Mouse (Mus musculus): ENCODE data around the gene Ihh. TPM values are rescaled to one million over a fixed set of nuclear protein-coding genes. Genes with fewer than 3 reads are reported as not detected.
A peak's percentile ranks its signal among the peaks of the same experiment; 100 is the strongest.

Ihh gene
- polyA plus RNA-seq (2015; fragmentation: Nextera tagmentation; extraction: Ambion mirVana): 0.06 and 0.07 TPM in 2 replicates

DNA sequence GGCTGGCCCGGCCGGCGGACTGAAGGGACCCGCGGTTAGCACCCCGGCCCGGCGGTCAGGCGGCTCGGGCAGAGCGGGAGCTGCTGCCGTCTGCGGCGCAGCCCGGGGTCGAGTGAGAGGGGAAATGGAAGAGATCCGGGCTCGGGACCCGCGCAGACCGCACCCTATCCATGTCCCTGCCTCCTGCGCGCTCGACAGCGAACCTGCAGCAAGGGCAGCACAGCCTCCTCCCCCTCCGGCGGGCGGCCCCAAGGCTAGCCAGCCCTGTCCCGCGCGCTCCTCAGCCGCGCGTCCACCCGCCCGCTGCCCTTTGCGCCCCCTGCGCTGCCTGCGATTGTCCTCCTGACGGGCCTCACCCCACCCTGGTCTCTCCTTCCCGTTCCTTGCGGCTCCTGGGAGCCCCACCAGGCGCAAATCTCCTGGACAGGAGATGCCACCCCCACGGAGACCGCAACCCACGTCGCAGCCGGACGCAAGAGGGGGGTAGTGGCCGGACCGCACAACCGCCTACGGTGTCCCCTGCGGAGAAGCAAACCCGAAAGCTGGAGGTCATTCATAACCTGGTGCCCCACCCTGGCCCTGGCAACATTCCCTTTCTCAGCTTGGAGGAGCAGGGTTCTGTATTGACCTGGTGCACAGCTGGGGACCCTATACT is at the start of gene Ihh:
Gene Ihh, minus strand, starts transcription at position 117 of the 655 bp plus-strand sequence.
- Histone ChIP-seq H3K4me1 (peaks cover 38% of the 10 kb centered on the region), H3K4me3 (peak within 1 kb of the TSS; percentile 37), H3K36me3 (no peaks in the 10 kb centered on the region), H3K4me2 (peak within 1 kb of the TSS; percentile 75), H3K9me3 (no peaks in the 10 kb centered on the region), H3K27ac (no peak within 1 kb of the TSS), H3K27me3 (peaks cover 90% of the 10 kb centered on the region), H3K9ac (peak within 1 kb of the TSS; percentile 10; the same call in 1 of the 2 replicates)
- 1% methylated on average over 49 of the region's 55 CpGs for WGBS
- peak; percentile 24; the same call in 1 of the 2 replicates for ATAC-seq (ENCODE audit: borderline replicate concordance, extremely low read depth, low FRiP score, low TSS enrichment)

DNA sequence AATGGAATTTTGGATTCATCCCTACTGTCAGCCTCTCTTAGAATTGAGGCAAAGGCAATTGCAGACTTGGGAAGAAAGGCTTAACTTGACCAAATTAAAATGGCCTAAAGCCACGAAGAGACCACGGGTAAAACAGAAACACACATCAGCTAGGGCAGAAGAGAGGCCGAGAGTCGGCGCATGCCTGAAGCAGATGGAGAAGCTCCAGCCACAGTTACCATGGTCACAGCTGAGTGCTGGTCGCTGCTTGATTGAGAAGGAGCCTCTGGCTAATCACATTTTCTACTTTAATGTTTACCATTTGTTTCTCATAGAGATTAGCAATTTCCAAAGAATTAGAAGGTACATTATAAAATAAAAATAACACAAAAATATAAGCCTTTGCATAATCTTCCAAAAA is 49.7 kb upstream of the Ihh start:
- Histone ChIP-seq H3K27ac (no peak overlapping the region), H3K4me3 (no peak overlapping the region), H3K4me1 (no peaks in the 10 kb centered on the region), H3K4me2 (no peak overlapping the region), H3K9ac (no peak overlapping the region), H3K9me3 (no peaks in the 10 kb centered on the region), H3K36me3 (no peaks in the 10 kb centered on the region), H3K27me3 (no peaks in the 10 kb centered on the region)
- ATAC-seq (ENCODE audit: borderline replicate concordance, extremely low read depth, low FRiP score, low TSS enrichment): no peak
- 21% methylated on average over 6 of the region's 6 CpGs for WGBS

DNA sequence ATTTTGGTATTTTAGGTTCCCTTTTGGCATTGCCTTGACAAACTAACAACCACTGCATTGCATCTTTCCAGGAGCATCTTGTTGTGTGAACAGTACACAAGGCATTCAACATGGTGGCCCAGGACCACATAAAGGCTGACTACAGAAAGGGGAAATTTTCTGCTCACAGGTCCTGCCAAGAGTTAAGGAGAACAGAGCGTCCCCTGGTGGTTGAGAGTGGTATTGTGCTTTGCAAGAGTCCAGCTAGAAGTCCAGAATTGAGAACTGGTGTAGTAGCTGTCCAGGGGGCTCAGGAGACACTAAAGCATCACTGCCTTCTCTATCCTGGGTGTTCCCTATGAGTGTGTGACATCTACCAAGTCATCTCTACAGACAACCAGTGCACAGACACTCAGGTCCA is 49.0 kb upstream of the Ihh start:
- Histone ChIP-seq H3K4me2 (no peak overlapping the region), H3K4me1 (no peaks in the 10 kb centered on the region), H3K9me3 (no peaks in the 10 kb centered on the region), H3K9ac (no peak overlapping the region), H3K27ac (no peak overlapping the region), H3K4me3 (no peak overlapping the region), H3K27me3 (no peaks in the 10 kb centered on the region), H3K36me3 (no peaks in the 10 kb centered on the region)
- no peak for ATAC-seq (ENCODE audit: borderline replicate concordance, extremely low read depth, low FRiP score, low TSS enrichment)
- WGBS: 0% methylated on average over 1 of the region's 1 CpGs

DNA sequence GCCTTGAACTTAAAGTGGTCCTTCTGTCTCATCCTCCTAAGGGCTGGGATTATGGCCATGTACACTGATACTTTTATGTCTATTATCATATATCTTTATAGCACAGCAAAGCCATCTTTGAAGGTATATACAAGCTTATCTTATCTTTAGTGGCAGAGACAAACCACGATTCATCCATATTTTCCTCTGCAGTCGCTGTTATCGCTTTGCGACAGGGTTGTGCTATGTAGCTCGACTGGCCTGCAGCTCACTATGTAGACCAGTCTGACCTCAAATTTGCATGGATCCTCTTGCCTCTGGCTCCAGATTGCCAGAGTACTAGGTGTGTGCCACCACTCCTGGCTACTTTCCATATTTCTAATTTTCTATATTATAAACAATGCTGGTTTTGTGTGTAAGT is 47.7 kb upstream of the Ihh start:
- Histone ChIP-seq H3K27me3 (no peaks in the 10 kb centered on the region), H3K4me2 (no peak overlapping the region), H3K4me3 (no peak overlapping the region), H3K36me3 (no peaks in the 10 kb centered on the region), H3K9me3 (no peaks in the 10 kb centered on the region), H3K4me1 (no peaks in the 10 kb centered on the region), H3K27ac (no peak overlapping the region), H3K9ac (no peak overlapping the region)
- 50% methylated on average over 5 of the region's 5 CpGs for WGBS
- ATAC-seq (ENCODE audit: borderline replicate concordance, extremely low read depth, low FRiP score, low TSS enrichment): no peak

DNA sequence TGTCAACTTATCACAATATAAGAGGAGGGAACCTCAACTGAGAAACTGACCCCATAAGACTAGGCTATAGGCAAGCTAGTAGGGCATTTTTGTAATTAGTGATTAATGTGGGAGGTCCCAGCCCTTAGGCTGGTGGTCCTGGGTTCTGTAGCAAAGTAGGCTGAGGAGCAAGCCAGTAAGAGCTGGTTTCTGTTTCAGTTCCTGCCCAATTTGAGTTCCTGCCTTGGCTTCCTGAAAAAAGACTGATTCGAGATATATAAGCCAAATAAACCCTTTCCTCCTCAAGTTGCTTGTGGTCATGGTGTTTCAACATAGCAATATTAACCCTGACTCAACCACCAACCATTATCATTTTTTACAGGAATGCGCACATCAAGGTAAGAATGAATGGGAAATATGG is 45.8 kb upstream of the Ihh start:
- no peaks in the 10 kb centered on the region for H3K9me3 ChIP-seq
- no peaks in the 10 kb centered on the region for H3K4me1 ChIP-seq
- no peak for ATAC-seq (ENCODE audit: borderline replicate concordance, extremely low read depth, low FRiP score, low TSS enrichment)
- H3K36me3 ChIP-seq: no peaks in the 10 kb centered on the region
- whole genome bisulfite sequencing: 68% methylated on average over 2 of the region's 2 CpGs
- H3K4me3 ChIP-seq: no peak overlapping the region
- no peak overlapping the region for H3K4me2 ChIP-seq
- no peak overlapping the region for H3K9ac ChIP-seq
- H3K27ac ChIP-seq: no peak overlapping the region
- H3K27me3 ChIP-seq: no peaks in the 10 kb centered on the region

GRCm38 (mm10) chr1:74977001-74977400 is 25.5 kb upstream of the Ihh start:
- Histone ChIP-seq H3K4me1 (0 out of 2 replicates have a peak, but pooled peaks cover 2% of the 10 kb centered on the region), H3K4me3 (no peak overlapping the region), H3K27me3 (no peaks in the 10 kb centered on the region), H3K27ac (no peak overlapping the region), H3K36me3 (no peaks in the 10 kb centered on the region), H3K9ac (no peak overlapping the region), H3K9me3 (no peaks in the 10 kb centered on the region), H3K4me2 (no peak overlapping the region)
- no peak for ATAC-seq (ENCODE audit: borderline replicate concordance, extremely low read depth, low FRiP score, low TSS enrichment)
- 60% methylated on average over 8 of the region's 8 CpGs for WGBS

- Histone ChIP-seq H3K4me1 (0 out of 2 replicates have a peak, but pooled peaks cover 2% of the 10 kb centered on the region), H3K27me3 (no peaks in the 10 kb centered on the region), H3K27ac (no peak overlapping the region), H3K36me3 (no peaks in the 10 kb centered on the region), H3K9ac (no peak overlapping the region), H3K9me3 (no peaks in the 10 kb centered on the region), H3K4me2 (no peak overlapping the region), H3K4me3 (no peak overlapping the region)
- ATAC-seq (ENCODE audit: borderline replicate concordance, extremely low read depth, low FRiP score, low TSS enrichment): no peak
- WGBS: 85% methylated on average over 1 of the region's 1 CpGs
These were observed 24.5 kb upstream of the Ihh start for GRCm38 (mm10) chr1:74975936-74976335.

- H3K27me3 ChIP-seq: no peaks in the 10 kb centered on the region
- H3K4me3 ChIP-seq: no peak overlapping the region
- no peak overlapping the region for H3K9ac ChIP-seq
- 0 out of 2 replicates have a peak, but pooled peaks cover 1% of the 10 kb centered on the region for H3K4me1 ChIP-seq
- H3K4me2 ChIP-seq: no peak overlapping the region
- no peak overlapping the region for H3K27ac ChIP-seq
- ATAC-seq (ENCODE audit: borderline replicate concordance, extremely low read depth, low FRiP score, low TSS enrichment): no peak
- no peaks in the 10 kb centered on the region for H3K9me3 ChIP-seq
- no peaks in the 10 kb centered on the region for H3K36me3 ChIP-seq
- WGBS: 85% methylated on average over 6 of the region's 6 CpGs
These were observed 22.1 kb upstream of the Ihh start for GRCm38 (mm10) chr1:74973590-74973989.

DNA sequence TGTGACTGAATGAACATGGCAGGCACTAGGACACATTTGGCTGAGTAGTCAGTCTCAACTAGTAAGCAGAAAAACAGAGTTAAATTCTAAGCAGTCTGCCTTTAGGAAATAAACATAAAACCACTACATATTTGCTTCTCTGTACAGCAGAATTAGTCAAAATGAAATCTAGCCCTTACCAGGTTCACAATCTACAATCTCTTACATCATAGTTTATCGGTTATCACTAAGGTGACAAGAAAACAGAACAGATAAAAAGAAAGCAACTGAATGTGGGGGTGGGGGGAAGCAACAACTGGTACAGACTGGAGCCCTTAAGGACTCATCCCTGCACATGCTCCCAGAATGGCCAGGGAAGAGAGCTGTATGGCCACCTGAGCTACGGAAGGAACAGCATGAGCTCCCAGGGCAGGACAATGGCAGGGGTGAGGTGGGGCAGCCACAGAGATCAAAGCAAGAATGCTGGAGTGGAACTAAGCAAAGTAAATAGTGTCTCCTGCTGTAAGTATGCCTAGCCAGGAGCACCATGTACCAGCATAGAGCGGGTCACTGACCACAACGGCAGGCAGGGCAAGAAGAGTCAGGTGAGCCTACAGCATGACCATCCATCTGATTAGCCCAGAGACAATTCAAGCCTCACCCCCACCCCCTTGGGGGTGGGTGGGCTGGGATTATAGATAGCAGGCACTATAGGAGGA is 20.0 kb upstream of the Ihh start:
- Histone ChIP-seq H3K4me1 (no peaks in the 10 kb centered on the region), H3K27me3 (no peaks in the 10 kb centered on the region), H3K9ac (no peak overlapping the region), H3K9me3 (no peaks in the 10 kb centered on the region), H3K27ac (no peak overlapping the region), H3K4me2 (no peak overlapping the region), H3K36me3 (no peaks in the 10 kb centered on the region), H3K4me3 (no peak overlapping the region)
- WGBS: 39% methylated on average over 4 of the region's 4 CpGs
- peak; percentile 27; the same call in 1 of the 2 replicates for ATAC-seq (ENCODE audit: borderline replicate concordance, extremely low read depth, low FRiP score, low TSS enrichment)

DNA sequence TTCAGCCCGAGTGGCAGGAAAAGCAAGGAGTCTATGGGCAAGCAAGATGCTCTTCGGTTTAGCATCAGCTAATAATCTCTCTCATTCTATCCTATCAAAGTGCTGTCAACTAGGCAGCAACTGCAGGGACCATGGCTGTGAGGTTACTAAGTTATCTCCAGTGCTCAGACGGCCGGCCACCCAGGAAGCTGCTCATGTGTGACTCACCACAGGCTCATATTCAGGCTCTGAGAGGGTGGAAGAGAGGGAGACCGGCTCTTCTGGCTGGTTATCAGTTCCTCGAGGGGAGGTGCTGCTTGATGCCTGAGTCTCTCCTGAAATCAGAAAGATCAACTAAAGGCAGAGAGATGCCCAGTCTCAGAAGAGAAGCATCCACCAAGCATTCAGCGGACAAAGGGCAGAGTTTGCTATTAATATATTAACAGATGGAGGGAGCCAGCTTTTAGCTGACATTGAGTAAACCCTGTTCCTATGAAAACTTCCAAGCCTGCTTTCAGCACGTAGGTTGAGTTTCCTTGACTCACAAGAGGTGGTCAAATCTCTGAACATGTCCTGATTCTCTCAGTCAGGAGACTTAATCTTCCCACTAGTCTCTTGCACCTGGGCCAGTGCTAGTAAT is 16.6 kb upstream of the Ihh start:
- no peak for ATAC-seq (ENCODE audit: borderline replicate concordance, extremely low read depth, low FRiP score, low TSS enrichment)
- no peaks in the 10 kb centered on the region for H3K9me3 ChIP-seq
- H3K27ac ChIP-seq: no peak overlapping the region
- no peaks in the 10 kb centered on the region for H3K36me3 ChIP-seq
- no peak overlapping the region for H3K4me2 ChIP-seq
- peaks cover 6% of the 10 kb centered on the region; the same call in 1 of the 2 replicates for H3K4me1 ChIP-seq
- H3K4me3 ChIP-seq: no peak overlapping the region
- no peak overlapping the region for H3K9ac ChIP-seq
- H3K27me3 ChIP-seq: peaks cover 3% of the 10 kb centered on the region; the same call in 1 of the 2 replicates
- WGBS: 24% methylated on average over 8 of the region's 8 CpGs

GRCm38 (mm10) chr1:74964494-74965215 is 13.2 kb upstream of the Ihh start:
- ATAC-seq (ENCODE audit: borderline replicate concordance, extremely low read depth, low FRiP score, low TSS enrichment): peak; percentile 69; the same call in 1 of the 2 replicates
- no peak overlapping the region for H3K27ac ChIP-seq
- peak overlapping the region; percentile 15; the same call in 1 of the 2 replicates for H3K9ac ChIP-seq
- 6% methylated on average over 16 of the region's 16 CpGs for WGBS
- H3K4me3 ChIP-seq: peak overlapping the region; percentile 5; the same call in 1 of the 2 replicates
- H3K27me3 ChIP-seq: peaks cover 8% of the 10 kb centered on the region; the same call in 1 of the 2 replicates
- peak overlapping the region; percentile 46 for H3K4me2 ChIP-seq
- H3K9me3 ChIP-seq: no peaks in the 10 kb centered on the region
- H3K4me1 ChIP-seq: peaks cover 6% of the 10 kb centered on the region; the same call in 1 of the 2 replicates
- H3K36me3 ChIP-seq: no peaks in the 10 kb centered on the region

All from lung, embryonic 15.5 days (tissue).